Mouse (Mus musculus) limb, embryonic 12.5 days (tissue): ENCODE data around the gene Gm38392. TPM values are rescaled to one million over a fixed set of nuclear protein-coding genes. Genes with fewer than 3 reads are reported as not detected.

Source experiments
- microRNA-seq: library from miRNA; unstranded; fragments of <30 nt; microRNA quantifications from one replicate; pipeline ENCODE4, GENCODE M21; 2017
- polyA plus RNA-seq: library from polyadenylated mRNA; unstranded; fragments of >200 nt; fragmentation: Nextera tagmentation; extraction: Ambion mirVana; gene quantifications from 2 replicates; pipeline ENCODE4 v1.2.1, GENCODE M21; 2016

Gene Gm38392
- polyA plus RNA-seq, 1 experiment from 2014 or later = 0.25 TPM

Small RNA genes lying within 50 kb of the gene (microRNA-seq; reads per million reads assigned to microRNA genes)
- gene Gm25641 (not detected), gene Mir3093 (not detected), gene Mir9-1 (not detected)

Other genes with a start within 250 kb of the Gm38392 start
- 30.8 and 31.1 TPM in 2 replicates for gene Gpatch4, start 244.1 kb downstream of the Gm38392 start, polyA plus RNA-seq
- 179 and 185 TPM in 2 replicates for gene Naxe, start 228.7 kb downstream of the Gm38392 start, polyA plus RNA-seq
- gene Ttc24, start 208.9 kb downstream of the Gm38392 start, polyA plus RNA-seq = not detected in 2 replicates
- 24.3 and 25.6 TPM in 2 replicates for gene Iqgap3, start 205.2 kb downstream of the Gm38392 start, polyA plus RNA-seq
- gene Mef2d, start 144.8 kb downstream of the Gm38392 start, polyA plus RNA-seq = 12.1 and 14.3 TPM in 2 replicates
- 1.3 TPM in 2 replicates for gene Rhbg, start 32.5 kb downstream of the Gm38392 start, polyA plus RNA-seq
- gene Tsacc, start 9.8 kb upstream of the Gm38392 start, polyA plus RNA-seq = 13.5 and 14.3 TPM in 2 replicates
- gene Cct3, start 9.9 kb upstream of the Gm38392 start, polyA plus RNA-seq = 642 and 647 TPM in 2 replicates
- gene Glmp, start 37.8 kb upstream of the Gm38392 start, polyA plus RNA-seq = 143 and 164 TPM in 2 replicates
- gene Tmem79, start 48.9 kb upstream of the Gm38392 start, polyA plus RNA-seq = 2.6 and 2.9 TPM in 2 replicates
- gene Smg5, start 49.0 kb upstream of the Gm38392 start, polyA plus RNA-seq = 69.2 and 74.4 TPM in 2 replicates
- gene Paqr6, start 77.4 kb upstream of the Gm38392 start, polyA plus RNA-seq = 2.8 and 3.2 TPM in 2 replicates
- gene Bglap3, start 85.5 kb upstream of the Gm38392 start, polyA plus RNA-seq = 0.10 and 0.29 TPM in 2 replicates
- gene Bglap2, start 91.5 kb upstream of the Gm38392 start, polyA plus RNA-seq = not detected in 2 replicates
- not detected in 2 replicates for gene Bglap, start 97.3 kb upstream of the Gm38392 start, polyA plus RNA-seq
- 149 and 151 TPM in 2 replicates for gene Pmf1, start 123.1 kb upstream of the Gm38392 start, polyA plus RNA-seq
- 13.7 and 16.2 TPM in 2 replicates for gene Slc25a44, start 137.9 kb upstream of the Gm38392 start, polyA plus RNA-seq
- 8.0 and 8.3 TPM in 2 replicates for gene Sema4a, start 174.0 kb upstream of the Gm38392 start, polyA plus RNA-seq
- 51.8 and 56.4 TPM in 2 replicates for gene Lmna, start 222.7 kb upstream of the Gm38392 start, polyA plus RNA-seq
- gene Mex3a, start 245.2 kb upstream of the Gm38392 start, polyA plus RNA-seq = 37.4 and 38.0 TPM in 2 replicates